Comparison of ENCODE assay signal across 9 mouse cellular contexts in the genomic region with DNA sequence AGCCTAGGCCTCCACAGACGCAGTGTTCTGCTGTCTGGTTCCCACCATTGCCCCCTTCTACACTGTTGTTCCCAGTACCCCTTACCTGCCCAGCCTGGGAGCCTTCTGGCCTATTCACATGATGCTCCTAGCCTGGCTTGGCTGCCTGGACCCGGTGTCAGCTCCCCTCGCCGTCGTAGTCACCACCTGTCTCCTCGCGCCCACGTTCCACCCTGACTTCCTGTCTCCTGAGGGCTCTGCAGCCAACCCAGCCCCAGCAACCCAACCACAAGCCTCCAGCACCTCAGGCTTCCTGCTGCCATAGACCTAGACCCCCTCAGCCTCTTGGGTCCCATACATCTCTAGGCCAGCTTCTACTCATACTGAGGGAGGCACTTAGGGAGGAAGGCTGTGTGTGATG. TPM values are rescaled to one million over a fixed set of nuclear protein-coding genes. Genes with fewer than 3 reads are reported as not detected.
DNase-seq lines count a peak whose midpoint lies in the region; ATAC-seq and TF ChIP-seq lines count a peak whose summit lies in the region.
"Had no signal": no experiment of that assay in that cellular context is flagged by ENCODE, and none has a peak within 500 bp of the region (broad histone marks: within the 10 kb centered on the region; RNA-seq: fewer than 3 reads in every experiment).

Lck (minus strand) TSS at position 212 of the 400 bp plus-strand sequence.

- H3K27ac ChIP-seq in kidney, postnatal 0 days: peak within 1 kb of the TSS; percentile 54
- no peak within 1 kb of the TSS for H3K27ac ChIP-seq in hindbrain, postnatal 0 days
- peak within 1 kb of the TSS; percentile 71 for H3K27ac ChIP-seq in small intestine, adult 2 months (ENCODE audit: insufficient read depth, low read depth, low read length)
- no peak within 1 kb of the TSS for H3K27ac ChIP-seq in left cerebral cortex, adult 2 months

- no peak within 1 kb of the TSS for H3K4me3 ChIP-seq in kidney, postnatal 0 days (replicated peaks; ENCODE audit: low read depth, low read length)
- H3K4me3 ChIP-seq in hindbrain, postnatal 0 days (ENCODE audit: low read length): no peak within 1 kb of the TSS
- peak within 1 kb of the TSS; percentile 56 for H3K4me3 ChIP-seq in small intestine, adult 2 months (ENCODE audit: low read depth, low read length)
- no peak within 1 kb of the TSS for H3K4me3 ChIP-seq in left cerebral cortex, adult 2 months
- H3K4me3 ChIP-seq: myocyte had no signal

- H3K9ac ChIP-seq in kidney, postnatal 0 days (ENCODE audit: low read depth, low read length): no peak within 1 kb of the TSS
- no peak within 1 kb of the TSS for H3K9ac ChIP-seq in hindbrain, postnatal 0 days (replicated peaks; ENCODE audit: low read length)

- no peak for TF ChIP-seq POLR2A in small intestine, adult 2 months (IDR thresholded peaks at IDR 0.05; ENCODE audit: low read depth, low read length)

- intact Hi-C loops in left cerebral cortex, postnatal 14 days (cut with DNase I): no loop called here
- intact Hi-C loops in left cerebral cortex, adult 2 months (cut with DNase I): no loop called here

- TF ChIP-seq CTCF in kidney, postnatal 0 days (IDR thresholded peaks at IDR 0.05; ENCODE audit: low read depth): no peak
- no peak for TF ChIP-seq CTCF in hindbrain, postnatal 0 days (IDR thresholded peaks at IDR 0.05; ENCODE audit: low read depth)
- no peak for TF ChIP-seq CTCF in small intestine, adult 2 months (IDR thresholded peaks at IDR 0.05; ENCODE audit: extremely low read depth, insufficient read length, insufficient replicate concordance, low read depth, low read length)
- no peak for TF ChIP-seq CTCF in left cerebral cortex, adult 2 months (IDR thresholded peaks at IDR 0.05)

- no peak within 1 kb of the TSS for H3K4me2 ChIP-seq in kidney, postnatal 0 days (ENCODE audit: low read length)
- H3K4me2 ChIP-seq in hindbrain, postnatal 0 days (ENCODE audit: low read depth, low read length): no peak within 1 kb of the TSS

- H3K27me3 ChIP-seq in kidney, postnatal 0 days (ENCODE audit: insufficient read depth, low read length): no peaks in the 10 kb centered on the region
- H3K27me3 ChIP-seq in hindbrain, postnatal 0 days (ENCODE audit: insufficient read depth, low read length): no peaks in the 10 kb centered on the region
- no peaks in the 10 kb centered on the region for H3K27me3 ChIP-seq in small intestine, adult 2 months (ENCODE audit: control insufficient read depth, insufficient read depth, low read length)

- 0 out of 2 replicates have a peak, but pooled peaks cover 4% of the 10 kb centered on the region for H3K4me1 ChIP-seq in kidney, postnatal 0 days (replicated peaks; ENCODE audit: insufficient read depth, low read length)
- no peaks in the 10 kb centered on the region; the same call in 1 of the 2 replicates for H3K4me1 ChIP-seq in hindbrain, postnatal 0 days (ENCODE audit: insufficient read depth, low read length)
- no peaks in the 10 kb centered on the region for H3K4me1 ChIP-seq in small intestine, adult 2 months (ENCODE audit: control insufficient read depth, insufficient read depth, insufficient read length, low read length)

- no peaks in the 10 kb centered on the region for H3K36me3 ChIP-seq in kidney, postnatal 0 days (ENCODE audit: insufficient read depth, low read length)
- H3K36me3 ChIP-seq in hindbrain, postnatal 0 days (ENCODE audit: insufficient read depth, low read length): no peaks in the 10 kb centered on the region
- H3K36me3 ChIP-seq in small intestine, adult 2 months (ENCODE audit: control insufficient read depth, insufficient read depth, low read length): no peaks in the 10 kb centered on the region

- no peak for DNase-seq in kidney, postnatal 0 days (ENCODE audit: low spot score)
- no peak for DNase-seq in kidney, adult 8-10 months
- DNase-seq in T-cell, adult 2 months (ENCODE audit: low spot score): peak; percentile 86
- DNase-seq in hindbrain, postnatal 0 days (ENCODE audit: low spot score): no peak
- DNase-seq in left cerebral cortex, postnatal 14 days (ENCODE audit: low spot score in 2 of 2): no peak
- DNase-seq in left cerebral cortex, adult 2 months (ENCODE audit: extremely low spot score in 1 of 2, low spot score in 2 of 2): no peak

- H3K9me3 ChIP-seq in kidney, postnatal 0 days (replicated peaks; ENCODE audit: low read length): no peaks in the 10 kb centered on the region
- H3K9me3 ChIP-seq in hindbrain, postnatal 0 days (ENCODE audit: low read length): no peaks in the 10 kb centered on the region

- no peak for ATAC-seq in kidney, postnatal 0 days (replicated peaks; ENCODE audit: low FRiP score, low read depth)
- no peak for ATAC-seq in hindbrain, postnatal 0 days
- no peak for ATAC-seq in frontal cortex, adult (ENCODE audit: low TSS enrichment)

- 87% methylated on average over 8 of the region's 8 CpGs for WGBS in kidney, postnatal 0 days
- 93% methylated on average over 8 of the region's 8 CpGs for WGBS in hindbrain, postnatal 0 days
- 84% methylated on average over 8 of the region's 8 CpGs for WGBS in small intestine, adult 2 months

RNA-seq across cellular contexts. Expression of gene Lck, which starts in this region (rescaled TPM):
- 8.8 and 9.1 TPM in 2 replicates for polyA plus RNA-seq in kidney, postnatal 0 days (2015; fragmentation: Nextera tagmentation; extraction: Ambion mirVana)
- total RNA-seq in hindbrain, postnatal 0 days (2014; rRNA removed): 10.1 and 12.5 TPM in 2 replicates
- 12.2 and 13.0 TPM in 2 replicates for polyA plus RNA-seq in hindbrain, postnatal 0 days (2015; fragmentation: Nextera tagmentation; extraction: Ambion mirVana)
- 8.3 and 15.0 TPM in 2 replicates for polyA plus RNA-seq in small intestine, adult 2 months (2012; rRNA removed)
- 1 to 10 TPM; 5.5 to 8.5 TPM for total RNA-seq in left cerebral cortex, postnatal 14 days (2021)
- total RNA-seq in left cerebral cortex, adult 2 months (2021): 1 to 10 TPM; 2.2 to 2.4 TPM

Comparison
In these comparisons a context has a peak if more than half of its experiments do, and no peak if none do; other contexts are left out.
1. H3K27ac ChIP-seq: peak in kidney, postnatal 0 days (single experiment) and small intestine, adult 2 months (single experiment); none in hindbrain, postnatal 0 days (single experiment) and left cerebral cortex, adult 2 months (single experiment).